Mouse (Mus musculus) left cerebral cortex, adult 2 months (tissue): ENCODE data around the gene Gm45837. TPM values are rescaled to one million over a fixed set of nuclear protein-coding genes. Genes with fewer than 3 reads are reported as not detected.
A peak's percentile ranks its signal among the peaks of the same experiment; 100 is the strongest.

ENCODE experiments used
- DNase-seq, 2 experiments: peaks; one replicate each; pipeline ENCODE4 v3.0.0; 2021 to 2022; ENCODE audit warnings: low spot score in 2 of 2, mixed read lengths in 1 of 2; ENCODE audit errors: extremely low spot score in 1 of 2
- H3K27ac ChIP-seq: fragments of 200-600 bp; 2 replicates; pipeline ENCODE4 v1.8.1; 2022
- H3K4me3 ChIP-seq: fragments of 200-600 bp; 2 replicates; pipeline ENCODE4 v1.8.1; 2022
- CTCF ChIP-seq: fragments of 200-600 bp; IDR thresholded peaks from 2 replicates; pipeline ENCODE4 v1.8.1; 2022; ENCODE audit warnings: antibody characterized with exemption, mild to moderate bottlenecking, moderate library complexity
- intact Hi-C: fragments of 180-260 bp; cut with DNase I; formaldehyde crosslinking; loops from one replicate; pipeline ENCODE4 v1.15.1; 2025
- total RNA-seq, 2 experiments: library from RNA; stranded (reverse); gene quantifications; 2 replicates each; pipeline ENCODE4 v1.2.3; 2021

Gm45837 gene
- total RNA-seq, 2 experiments from 2014 or later: 1.6 to 3.4 TPM

DNA sequence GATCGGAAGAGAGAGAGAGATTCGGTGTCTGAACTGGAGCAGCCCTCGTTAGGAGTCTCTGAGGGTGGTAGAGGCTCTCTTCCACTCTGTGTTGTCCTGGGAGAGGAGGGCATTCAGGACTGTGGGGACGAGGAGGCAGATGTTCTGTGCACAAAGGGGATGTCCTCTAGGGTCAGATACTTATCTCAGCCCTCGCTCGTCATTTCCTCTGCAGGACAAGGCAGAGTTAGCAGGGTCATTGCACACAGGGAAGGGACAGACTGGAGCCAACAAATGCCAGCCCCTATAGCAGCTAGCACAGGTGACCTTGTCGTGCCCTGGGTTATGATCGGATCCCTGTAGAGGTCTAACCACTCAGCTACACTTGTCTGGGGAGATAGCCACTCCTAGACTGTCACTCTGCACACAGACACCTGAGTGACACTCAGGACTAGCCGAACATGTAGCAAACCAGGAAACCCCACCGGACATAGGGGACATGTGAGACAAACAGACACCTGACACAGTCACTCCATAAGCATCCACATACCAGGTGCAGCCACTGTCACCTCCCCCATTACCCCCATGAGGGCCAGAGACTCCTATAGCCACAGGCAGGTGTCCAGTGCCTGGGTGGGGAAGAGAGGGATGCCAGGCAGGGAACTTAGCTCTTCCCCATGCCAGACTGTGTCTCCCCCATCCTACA is 49.4 kb downstream of the Gm45837 start:
- DNase-seq: no peak
- TF ChIP-seq CTCF: no peak

DNA sequence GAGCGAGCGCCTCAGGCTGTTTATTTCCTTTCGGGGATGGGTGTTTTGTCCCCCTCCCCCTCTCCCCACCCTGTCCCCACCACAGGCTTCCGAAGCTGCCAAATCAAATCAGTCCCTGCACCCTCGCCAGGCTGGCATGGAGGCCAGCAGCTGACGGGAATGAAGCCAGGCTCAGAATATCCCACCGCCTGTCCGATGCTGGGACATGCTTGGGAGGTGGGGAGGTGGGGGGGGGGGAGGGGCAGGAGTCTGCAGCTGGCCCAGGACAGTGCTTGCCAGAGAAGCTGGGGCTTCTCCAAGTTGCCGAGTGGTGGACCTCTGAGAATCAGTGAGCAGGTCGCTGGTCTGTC is 49.9 kb downstream of the Gm45837 start:
- TF ChIP-seq CTCF: no peak
- no peak overlapping the region for H3K4me3 ChIP-seq
- peak overlapping the region; percentile 90 for H3K27ac ChIP-seq
- intact Hi-C loops: no loop called here
- DNase-seq: no peak

More for the DNA sequence above, 49.4 kb downstream of the Gm45837 start:
- intact Hi-C loops: no loop called here
- Histone ChIP-seq H3K27ac (peak overlapping the region; percentile 90), H3K4me3 (no peak overlapping the region)

DNA sequence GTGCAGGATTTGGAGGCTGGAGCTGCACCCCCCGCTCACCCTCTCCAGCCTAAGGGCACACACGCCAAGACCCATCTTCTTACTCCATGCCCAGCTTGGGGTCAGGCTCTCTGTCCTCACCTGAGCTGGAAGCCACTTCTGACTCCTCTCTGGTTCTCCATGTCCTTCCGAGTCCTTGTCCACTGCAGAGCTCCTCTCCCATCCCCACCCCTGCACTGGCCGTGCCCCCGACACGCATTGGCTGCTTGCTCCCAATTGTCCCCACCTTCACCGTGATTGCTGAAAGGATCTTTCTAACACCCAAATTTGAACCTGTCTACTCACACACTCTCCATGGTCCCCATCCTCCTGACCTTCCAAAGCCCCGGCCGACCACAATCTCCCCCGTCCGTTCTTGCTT is 50.9 kb downstream of the Gm45837 start:
- Histone ChIP-seq H3K4me3 (no peak overlapping the region), H3K27ac (peak overlapping the region; percentile 90)
- no peak for TF ChIP-seq CTCF
- no peak for DNase-seq
- intact Hi-C loops: no loop called here

DNA sequence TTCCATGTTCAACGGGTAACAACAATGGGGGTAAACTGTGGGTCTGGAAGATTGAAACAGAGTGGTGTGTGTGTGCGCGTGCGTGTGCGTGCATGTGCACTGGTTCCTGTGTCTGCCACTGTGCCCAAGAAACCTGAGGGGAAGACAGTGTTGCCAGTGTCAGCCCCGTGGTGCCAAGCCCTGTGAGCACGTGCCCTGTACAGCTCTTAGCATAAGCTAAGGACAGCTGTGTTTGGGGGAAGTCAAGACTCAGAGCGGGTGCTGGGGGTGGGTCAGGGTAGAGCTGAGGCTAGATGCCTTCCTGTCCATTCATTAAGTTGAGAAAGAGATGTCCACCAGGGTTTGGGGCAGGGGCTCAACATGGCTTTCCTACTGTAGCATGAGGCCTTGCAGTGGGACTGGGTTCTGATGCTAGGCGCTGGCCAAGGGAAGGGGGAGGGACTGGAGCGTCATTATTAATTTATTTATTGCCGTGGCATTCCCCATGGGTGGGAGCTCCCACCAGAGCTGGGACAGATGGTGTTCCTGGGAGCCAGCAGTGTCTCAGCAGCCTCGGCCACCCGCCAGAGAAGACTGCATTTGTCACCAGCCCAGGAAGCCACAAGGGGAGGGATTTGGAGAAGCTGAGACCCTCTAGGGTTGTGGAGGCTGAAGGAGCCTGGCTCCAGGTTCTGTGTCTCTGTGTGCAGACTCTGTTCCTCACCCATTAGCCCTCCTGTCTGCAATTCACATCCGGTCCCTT is 51.8 kb downstream of the Gm45837 start:
- TF ChIP-seq CTCF: no peak
- Histone ChIP-seq H3K27ac (peak overlapping the region; percentile 66), H3K4me3 (no peak overlapping the region)
- intact Hi-C loops: no loop called here
- no peak for DNase-seq

DNA sequence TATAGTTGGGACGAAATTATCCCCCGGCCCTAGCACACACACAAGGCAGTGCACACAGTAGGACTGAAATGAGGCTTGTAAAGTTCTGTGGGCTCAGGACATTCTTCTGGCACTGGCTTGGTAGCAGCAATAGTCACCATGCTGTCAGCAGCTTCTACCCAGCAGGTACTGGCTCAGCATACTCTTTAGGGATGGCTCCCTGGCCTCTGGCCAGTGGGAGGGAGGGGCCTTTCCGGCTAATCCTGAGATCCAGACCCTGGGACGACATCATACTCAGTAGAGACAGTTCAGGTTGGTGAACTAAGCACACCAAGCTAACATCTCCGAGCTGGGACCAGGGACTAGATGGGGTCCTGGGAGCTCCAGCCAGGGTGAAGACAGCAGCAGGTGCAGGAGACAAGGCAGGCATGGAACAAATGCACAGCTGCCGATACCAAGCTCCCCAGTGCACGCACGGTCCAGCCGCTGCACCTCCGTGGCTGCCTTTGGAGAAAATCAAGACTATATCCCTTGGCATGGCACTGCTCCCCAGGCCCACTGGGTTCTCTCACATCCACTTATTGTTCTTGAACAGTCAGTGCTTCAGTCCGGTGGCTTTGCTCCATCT is 53.1 kb downstream of the Gm45837 start:
- no peak for TF ChIP-seq CTCF
- H3K27ac ChIP-seq: peak overlapping the region; percentile 12; the same call in 1 of the 2 replicates
- no peak for DNase-seq
- H3K4me3 ChIP-seq: no peak overlapping the region
- intact Hi-C loops: no loop called here

DNA sequence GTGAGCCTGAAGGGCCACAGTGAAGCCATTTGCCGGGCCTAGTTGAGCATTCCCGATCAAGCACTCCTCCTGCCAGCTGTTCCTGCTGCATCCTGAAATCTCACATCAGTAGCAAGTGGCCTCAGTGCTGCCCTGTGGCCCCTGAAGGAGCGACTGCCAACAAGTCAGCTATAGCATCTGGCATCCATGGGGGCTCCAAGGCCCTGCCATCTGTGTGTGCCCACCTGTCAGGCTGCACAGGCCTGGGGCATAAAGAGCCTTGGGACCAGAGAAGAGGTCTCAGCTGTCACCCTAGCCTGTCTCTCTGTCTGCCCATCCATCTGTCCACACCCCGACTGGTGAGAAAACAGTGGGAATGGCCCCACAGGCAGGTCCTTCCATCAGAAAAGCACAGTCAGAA is 54.2 kb downstream of the Gm45837 start:
- no peak for DNase-seq
- no peak overlapping the region for H3K4me3 ChIP-seq
- no peak for TF ChIP-seq CTCF
- intact Hi-C loops: no loop called here
- H3K27ac ChIP-seq: peak overlapping the region; percentile 62

DNA sequence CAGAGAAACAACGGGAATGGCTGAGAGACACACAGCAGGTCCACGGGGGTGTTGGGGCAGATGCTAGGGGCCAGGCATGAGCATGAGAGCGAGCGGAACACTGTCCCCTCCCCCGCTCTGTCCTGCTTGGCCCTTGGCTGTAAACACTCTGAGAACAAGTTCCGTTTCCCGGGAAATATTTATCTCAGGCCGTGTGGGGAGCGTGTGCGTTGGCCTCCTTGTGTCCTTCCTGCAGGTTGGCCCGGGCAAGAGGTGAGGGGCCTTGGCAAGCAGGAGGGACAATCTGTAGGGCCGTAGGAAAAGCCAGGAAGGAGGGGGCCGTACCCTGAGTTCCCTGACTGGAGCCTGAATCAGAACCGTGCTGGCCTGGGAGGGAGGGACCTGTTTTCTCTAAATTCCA is 54.7 kb downstream of the Gm45837 start:
- no peak for TF ChIP-seq CTCF
- intact Hi-C loops: no loop called here
- peak overlapping the region; percentile 62 for H3K27ac ChIP-seq
- DNase-seq: no peak
- no peak overlapping the region for H3K4me3 ChIP-seq

DNA sequence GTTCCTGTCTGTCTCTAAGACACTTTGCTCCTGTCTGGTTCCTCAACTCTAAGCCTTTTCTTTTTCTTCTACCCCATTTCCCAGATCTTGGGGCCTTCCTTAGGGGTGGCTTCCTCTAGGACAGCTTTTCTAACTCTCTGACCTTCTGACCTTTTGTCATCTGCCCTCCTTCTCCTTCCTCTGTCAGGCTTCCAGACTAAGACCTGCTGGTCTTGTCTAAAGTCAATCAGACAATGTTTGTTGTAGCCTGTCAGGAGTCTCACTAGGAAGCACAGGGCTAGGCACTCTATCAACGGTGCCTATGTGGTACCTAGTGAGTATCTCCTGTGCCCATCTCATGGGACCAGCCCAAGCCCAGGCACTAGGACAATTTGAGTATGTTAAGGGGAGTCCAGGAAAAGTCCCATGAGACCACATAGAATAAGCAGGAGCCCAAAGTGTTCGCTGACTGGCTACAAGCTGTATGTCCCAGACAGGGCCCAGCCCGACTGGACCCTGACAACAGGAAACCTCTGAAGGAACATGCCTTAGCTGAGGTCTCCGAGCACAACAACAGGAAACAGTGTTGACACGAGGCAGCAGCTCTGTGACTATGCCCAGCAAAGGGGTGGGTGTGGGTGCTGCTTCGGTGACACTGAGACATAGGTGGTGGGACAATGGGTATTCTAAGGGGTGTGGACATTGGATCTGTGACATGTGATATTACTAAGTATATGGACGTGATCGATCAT is 55.3 kb downstream of the Gm45837 start:
- no peak for TF ChIP-seq CTCF
- H3K4me3 ChIP-seq: no peak overlapping the region
- intact Hi-C loops: no loop called here
- H3K27ac ChIP-seq: peak overlapping the region; percentile 62
- no peak for DNase-seq

DNA sequence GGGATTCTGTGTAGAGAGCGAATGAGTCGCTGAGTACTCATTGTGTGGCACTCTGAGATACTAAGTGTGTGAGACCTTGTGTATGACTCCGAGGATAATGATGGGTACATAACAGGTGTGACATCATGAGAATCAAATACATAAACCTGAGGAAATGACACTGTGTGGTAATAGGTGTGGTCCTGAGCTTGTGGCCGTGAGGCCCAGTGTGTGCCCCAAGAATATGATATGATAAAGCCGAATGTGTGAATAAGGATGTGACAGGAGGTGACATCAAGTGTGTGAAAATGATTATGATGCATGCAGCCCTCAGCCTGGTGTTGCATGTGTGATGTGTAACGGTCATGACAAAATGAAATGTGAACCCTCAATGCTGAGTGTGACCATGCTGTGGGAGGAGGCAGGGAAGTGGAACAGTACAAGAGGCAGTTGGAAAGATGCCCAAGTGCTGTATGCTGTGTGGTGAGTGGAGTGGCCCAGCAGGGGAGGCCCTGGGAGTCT is 55.9 kb downstream of the Gm45837 start:
- no peak for DNase-seq

DNA sequence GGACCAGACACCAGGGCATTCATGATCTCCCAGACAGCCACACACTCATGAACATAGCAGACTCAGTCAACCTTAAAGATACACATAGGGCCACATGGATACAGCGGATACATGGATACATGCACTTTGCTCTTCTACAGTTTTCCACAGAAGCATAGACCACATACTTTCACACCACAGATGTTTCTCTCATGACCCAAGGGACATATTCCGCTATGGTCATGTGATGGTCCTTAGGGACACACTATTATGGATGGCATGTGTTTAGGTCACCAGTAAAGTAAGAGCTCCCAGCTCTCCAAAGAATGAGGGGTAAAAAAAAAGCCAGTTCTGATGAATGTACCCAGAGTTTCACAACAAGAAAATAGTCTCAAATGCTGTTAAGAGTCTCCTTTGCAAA is 60.7 kb downstream of the Gm45837 start:
- H3K27ac ChIP-seq: peak overlapping the region; percentile 21; the same call in 1 of the 2 replicates
- no peak for DNase-seq
- intact Hi-C loops: no loop called here
- no peak overlapping the region for H3K4me3 ChIP-seq
- no peak for TF ChIP-seq CTCF

More for the DNA sequence above, 55.9 kb downstream of the Gm45837 start:
- no peak for TF ChIP-seq CTCF
- intact Hi-C loops: no loop called here
- no peak overlapping the region for H3K4me3 ChIP-seq
- no peak overlapping the region for H3K27ac ChIP-seq

DNA sequence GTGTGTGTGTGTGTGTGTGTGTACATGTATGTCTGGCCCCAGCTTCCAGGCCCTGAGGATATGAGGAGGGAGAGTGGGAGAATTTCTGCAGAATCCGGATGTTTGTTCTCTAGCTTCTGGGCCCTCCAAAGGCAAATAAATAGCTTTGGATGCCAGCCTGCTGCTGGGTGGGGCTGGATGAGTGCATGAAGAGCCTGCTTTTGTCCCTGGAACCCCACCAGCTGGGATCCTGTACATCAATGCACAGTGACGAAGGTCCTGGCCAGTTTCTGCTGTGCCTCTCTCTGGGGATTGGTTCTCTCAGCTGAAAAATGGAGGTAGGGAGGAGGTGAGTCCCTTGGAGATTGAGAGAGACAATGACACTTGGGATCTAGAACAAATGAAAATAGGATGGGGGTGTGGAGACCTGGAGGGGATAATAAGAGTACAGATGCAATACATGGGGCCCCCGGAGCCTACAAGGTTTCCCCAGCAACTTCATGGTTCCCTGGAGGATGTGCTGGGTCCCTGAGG is 61.3 kb downstream of the Gm45837 start:
- intact Hi-C loops: no loop called here

More for the DNA sequence above, 61.3 kb downstream of the Gm45837 start:
- Histone ChIP-seq H3K27ac (peak overlapping the region; percentile 66), H3K4me3 (no peak overlapping the region)
- DNase-seq: no peak
- no peak for TF ChIP-seq CTCF
